Mouse (Mus musculus): ENCODE data around the gene Epb41.

DNA sequence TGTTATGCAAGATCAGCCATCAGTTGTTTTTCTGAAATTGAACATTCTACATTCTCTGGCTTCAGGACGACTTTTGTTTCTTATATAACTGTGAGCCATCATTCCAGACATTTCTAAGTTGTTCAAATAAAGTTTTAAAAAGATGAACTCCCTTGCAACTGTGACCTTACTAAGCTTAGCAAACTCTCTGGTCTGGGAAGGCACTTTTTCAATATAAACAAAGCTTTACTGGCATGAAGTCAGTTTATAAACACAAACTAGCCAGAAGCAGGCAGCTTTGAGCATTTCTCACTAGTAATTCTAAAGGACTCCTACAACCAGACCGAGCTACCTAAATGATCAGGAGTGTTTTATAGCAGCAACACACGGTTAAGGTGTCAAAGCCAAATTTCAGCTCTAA lies 118.0 kb downstream of the Epb41 start:
- no peak for TF ChIP-seq CTCF (IDR thresholded peaks at IDR 0.05; ENCODE audit: extremely low read depth, insufficient read length, insufficient replicate concordance, low read depth, low read length)
- no peak for TF ChIP-seq POLR2A (IDR thresholded peaks at IDR 0.05; ENCODE audit: low read depth, low read length)
